Mouse (Mus musculus) stomach, postnatal 0 days (tissue): Measurements from ENCODE around the gene Cul9.

Experiments used
- CTCF ChIP-seq: IDR thresholded peaks from 2 replicates; pipeline ENCODE4 v1.5.1; 2016; ENCODE audit warnings: antibody characterized with exemption, low read depth, mild to moderate bottlenecking, moderate library complexity
- EP300 ChIP-seq: optimal IDR thresholded peaks from 2 replicates; pipeline ENCODE3; 2016; ENCODE audit warnings: antibody characterized with exemption

- TF ChIP-seq CTCF = no peak
- TF ChIP-seq EP300 = no peak
Observed at GRCm38 (mm10) chr17:46487431-46487830, 58.8 kb downstream of the Cul9 start, which contains the start of gene Ttbk1.
